Mouse (Mus musculus): Measurements from ENCODE around the gene Rgp1. TPM values are rescaled to one million over a fixed set of nuclear protein-coding genes. Genes with fewer than 3 reads are reported as not detected.

Rgp1 gene
- total and polyA plus RNA-seq, 3 experiments: 17.1 to 47.6 TPM; not detected in 1

DNA sequence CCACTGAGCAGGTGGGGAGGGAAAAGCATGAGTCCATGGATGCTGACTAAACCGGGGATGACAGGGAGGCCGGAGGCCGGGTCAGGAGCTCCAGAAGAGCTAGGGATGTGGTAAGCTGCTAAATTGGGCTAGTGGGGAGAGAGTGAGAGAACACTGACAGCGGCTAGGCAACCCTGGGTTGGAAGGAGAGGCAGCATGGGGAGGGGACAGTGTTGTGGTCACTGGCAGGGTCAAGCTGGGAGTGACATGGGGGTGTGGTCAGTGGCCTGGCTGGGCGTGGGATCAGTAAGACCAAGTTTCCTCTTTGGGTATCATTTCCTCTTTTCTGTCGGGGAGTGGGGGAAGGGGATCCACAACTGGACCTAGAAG, 18.3 kb upstream of the Rgp1 start:
- peak; percentile 42 for DNase-seq (ENCODE audit: low read depth, low spot score)
- Histone ChIP-seq H3K27ac (ENCODE audit: control insufficient read depth, low read depth, low read length) (peak overlapping the region; percentile 92), H3K79me2 (ENCODE audit: control insufficient read depth, insufficient read depth, low read length, poor library complexity) (peaks cover 52% of the 10 kb centered on the region), H3K9me3 (replicated peaks; ENCODE audit: insufficient read depth, low read length) (no peaks in the 10 kb centered on the region), H3K27me3 (ENCODE audit: control insufficient read depth in 1 of 2, insufficient read depth in 2 of 2, low read length in 2 of 2) (no peaks in the 10 kb centered on the region), H3K9ac (ENCODE audit: control insufficient read depth, low read depth, low read length, poor library complexity, severe bottlenecking) (peak overlapping the region; percentile 92), H3K4me1 (ENCODE audit: control insufficient read depth in 1 of 2, insufficient read depth in 2 of 2, low read length in 2 of 2) (peaks cover 26 to 55% of the 10 kb centered on the region in 2 experiments), H3K4me3 (ENCODE audit: control insufficient read depth in 1 of 2, insufficient read depth in 1 of 2, low read depth in 2 of 2, low read length in 2 of 2) (peak overlapping the region; percentile 81 to 92), H3K36me3 (ENCODE audit: control insufficient read depth in 1 of 2, insufficient read depth in 2 of 2, low read length in 2 of 2) (peaks cover 2 to 47% of the 10 kb centered on the region in 2 experiments; a peak in 3 of 4 replicates)
- TF ChIP-seq TCF12 (IDR thresholded peaks at IDR 0.05; ENCODE audit: low read depth, low read length) (0 out of 2 replicates have a peak, but pooled peaks have one; percentile 15), MXI1 (IDR thresholded peaks at IDR 0.05; ENCODE audit: low read depth, low read length) (0 out of 2 replicates have a peak, but pooled peaks have one; percentile 12), MAZ (IDR thresholded peaks at IDR 0.05; ENCODE audit: low read depth, low read length) (peak; percentile 55; the same call in 1 of the 2 replicates), ETS1 (IDR thresholded peaks at IDR 0.05; ENCODE audit: low read depth, low read length) (0 out of 2 replicates have a peak, but pooled peaks have one; percentile 2), POLR2AphosphoS5 (IDR thresholded peaks at IDR 0.05; ENCODE audit: borderline replicate concordance, low read depth, low read length) (no peak), ZC3H11A (IDR thresholded peaks at IDR 0.05; ENCODE audit: low read depth, low read length) (no peak), USF2 (IDR thresholded peaks at IDR 0.05; ENCODE audit: borderline replicate concordance in 1 of 2, insufficient read depth in 1 of 2, low read depth in 1 of 2, low read length in 2 of 2) (no peak), SIN3A (IDR thresholded peaks at IDR 0.05; ENCODE audit: low read length) (no peak; the same call in 1 of the 2 replicates), ELF1 (IDR thresholded peaks at IDR 0.05; ENCODE audit: low read depth, low read length) (no peak), EP300 (IDR thresholded peaks at IDR 0.05; ENCODE audit: low read depth in 1 of 2, low read length in 2 of 2) (peak; percentile 35; a peak in 2 of 4 replicates), TAL1 (IDR thresholded peaks at IDR 0.05; ENCODE audit: low read length) (no peak), NRF1 (IDR thresholded peaks at IDR 0.05; ENCODE audit: insufficient read depth, low read depth, low read length, poor library complexity, severe bottlenecking) (no peak)

DNA sequence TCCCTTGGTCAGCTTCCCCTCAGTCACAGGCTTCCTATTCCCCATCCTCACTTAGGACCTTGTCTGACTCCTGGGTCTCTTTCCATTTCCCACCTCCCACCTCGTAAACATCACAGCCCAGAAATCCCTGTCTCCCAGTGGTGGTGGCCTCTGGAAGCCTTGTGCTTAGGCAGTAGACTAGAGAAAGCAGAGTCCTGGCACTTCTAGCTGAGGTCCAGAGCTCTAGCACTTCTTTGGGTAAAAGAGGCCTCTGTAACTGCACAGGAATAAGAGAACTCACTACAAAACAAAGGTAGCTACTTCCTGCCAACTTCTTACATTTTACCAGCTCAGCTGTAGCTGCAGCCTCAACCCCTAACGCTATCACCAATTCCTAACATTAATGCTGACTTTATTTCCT, 17.5 kb upstream of the Rgp1 start:
- peaks cover 0 to 47% of the 10 kb centered on the region in 2 experiments; a peak in 2 of 4 replicates for H3K36me3 ChIP-seq (ENCODE audit: control insufficient read depth in 1 of 2, insufficient read depth in 2 of 2, low read length in 2 of 2)
- no peaks in the 10 kb centered on the region for H3K27me3 ChIP-seq (ENCODE audit: control insufficient read depth in 1 of 2, insufficient read depth in 2 of 2, low read length in 2 of 2)
- peak; percentile 49 for DNase-seq (ENCODE audit: low read depth, low spot score)
- H3K79me2 ChIP-seq (ENCODE audit: control insufficient read depth, insufficient read depth, low read length, poor library complexity): peaks cover 52% of the 10 kb centered on the region
- H3K4me3 ChIP-seq (ENCODE audit: control insufficient read depth in 1 of 2, insufficient read depth in 1 of 2, low read depth in 2 of 2, low read length in 2 of 2): peak overlapping the region; percentile 81 to 92
- TF ChIP-seq MAFK (IDR thresholded peaks at IDR 0.05; ENCODE audit: borderline replicate concordance, low read depth, low read length): no peak
- no peak for TF ChIP-seq KAT2A (conservative IDR thresholded peaks at IDR 0.05; ENCODE audit: low read depth, low read length)
- TF ChIP-seq MXI1 (IDR thresholded peaks at IDR 0.05; ENCODE audit: low read depth, low read length): 0 out of 2 replicates have a peak, but pooled peaks have one; percentile 2
- peak overlapping the region; percentile 99 for H3K27ac ChIP-seq (ENCODE audit: control insufficient read depth, low read depth, low read length)
- peaks cover 26 to 54% of the 10 kb centered on the region in 2 experiments for H3K4me1 ChIP-seq (ENCODE audit: control insufficient read depth in 1 of 2, insufficient read depth in 2 of 2, low read length in 2 of 2)
- H3K9me3 ChIP-seq (replicated peaks; ENCODE audit: insufficient read depth, low read length): no peaks in the 10 kb centered on the region
- peak overlapping the region; percentile 92 for H3K9ac ChIP-seq (ENCODE audit: control insufficient read depth, low read depth, low read length, poor library complexity, severe bottlenecking)
